Mouse (Mus musculus) adipocyte (in vitro differentiated cells): ENCODE measurements around the gene Ubl3.

ENCODE experiments used
- DNase-seq: peaks from one replicate; pipeline ENCODE4 v3.0.0-alpha.2; 2016; ENCODE audit warnings: low spot score

The Ubl3 gene

DNA sequence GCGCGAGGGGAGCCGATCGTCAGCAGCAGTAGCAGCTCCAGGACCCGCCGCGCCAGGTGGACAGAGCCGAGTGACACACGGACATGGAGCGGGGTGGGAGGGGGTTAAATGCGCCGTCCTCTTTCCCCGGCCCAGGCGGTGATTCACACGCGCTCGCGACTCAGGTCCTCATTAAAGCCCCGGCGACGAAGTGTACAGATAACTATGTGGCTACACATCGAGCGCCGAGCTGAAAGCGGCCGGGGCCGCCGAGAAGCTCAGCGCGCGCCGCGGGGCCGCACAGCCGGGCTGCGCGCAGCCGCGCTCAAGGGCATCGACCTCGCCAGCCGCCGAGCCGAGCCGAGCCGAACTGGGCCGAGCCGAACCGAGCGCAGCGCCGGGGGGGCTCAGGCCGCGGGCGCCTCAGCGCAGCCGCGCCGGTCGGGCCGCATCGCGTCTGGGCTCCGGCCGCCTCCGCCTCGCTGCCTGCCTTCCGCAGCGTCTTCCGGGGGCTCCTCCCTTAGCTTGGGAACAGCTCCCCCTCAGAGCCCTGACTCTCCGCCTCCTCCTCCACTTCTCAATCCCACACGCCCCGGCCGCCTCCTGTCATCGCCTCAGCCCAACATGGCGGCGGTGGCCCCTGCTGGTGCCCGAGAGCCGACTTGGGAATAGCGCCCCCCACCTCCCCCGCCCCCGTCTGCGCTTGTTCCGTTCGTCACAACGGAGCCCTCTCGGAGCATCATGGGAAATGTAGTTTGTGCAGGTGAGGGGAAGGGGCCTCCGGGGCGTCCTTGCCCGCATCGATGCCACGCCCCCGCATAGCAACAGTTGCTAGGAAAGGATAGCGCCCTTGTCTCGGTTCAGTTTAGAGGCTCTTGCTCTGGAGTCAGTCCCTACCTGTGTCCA, at the start of gene Ubl3:
TSS of gene Ubl3 (minus strand) at position 603 of the 885 bp plus-strand sequence.
- peak; percentile 92 for DNase-seq

DNA sequence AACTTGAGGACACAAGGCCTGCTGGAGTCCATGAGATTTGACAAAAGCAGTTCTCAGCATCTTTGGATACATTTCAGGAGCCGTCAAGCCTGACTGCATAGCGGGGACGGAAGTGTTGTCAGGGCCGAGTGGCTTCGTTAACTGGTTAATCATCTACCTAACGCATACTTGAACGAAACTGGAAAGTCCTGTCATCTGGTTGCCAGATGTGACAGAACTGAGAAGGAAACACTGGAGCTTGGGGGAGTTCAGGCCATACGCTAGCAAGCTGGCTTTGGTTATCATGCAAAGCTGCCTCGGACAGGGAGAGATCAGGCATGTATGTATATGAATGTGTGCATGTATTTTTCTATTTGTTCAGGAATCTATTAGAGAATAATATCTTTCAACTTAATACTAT, 45.8 kb upstream of the Ubl3 start:
- no peak for DNase-seq

DNA sequence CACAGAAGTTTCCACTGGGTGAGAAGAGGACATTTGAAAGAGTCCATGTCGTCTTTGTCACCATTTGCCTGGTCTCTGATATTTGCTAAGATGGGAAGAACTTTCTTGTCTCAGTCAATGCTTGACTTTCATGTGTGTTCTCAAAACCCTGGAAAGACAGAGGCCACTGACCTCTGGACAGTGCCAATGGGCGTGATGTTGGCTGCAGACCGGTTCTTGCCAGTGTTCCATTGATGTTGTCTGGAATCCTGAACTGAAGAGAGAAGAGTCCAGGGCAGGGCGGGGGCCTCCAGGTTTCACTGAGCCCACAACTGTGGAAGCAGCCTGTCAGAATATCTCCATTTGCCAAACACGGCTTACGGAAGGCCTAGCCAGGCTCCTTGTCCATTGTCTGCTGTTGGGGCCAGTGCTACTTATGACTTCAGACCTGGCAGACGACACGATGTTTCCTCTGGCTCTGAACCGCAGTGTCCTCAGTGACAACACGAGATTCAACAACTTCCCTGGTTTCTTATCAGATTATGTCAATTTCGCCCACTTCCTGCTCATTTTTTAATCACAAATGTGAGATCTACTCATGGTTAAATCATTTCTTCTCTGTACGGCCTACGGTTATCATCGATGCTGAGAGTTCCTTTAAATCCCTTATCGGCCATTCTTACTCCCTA, 43.6 kb upstream of the Ubl3 start:
- no peak for DNase-seq

DNA sequence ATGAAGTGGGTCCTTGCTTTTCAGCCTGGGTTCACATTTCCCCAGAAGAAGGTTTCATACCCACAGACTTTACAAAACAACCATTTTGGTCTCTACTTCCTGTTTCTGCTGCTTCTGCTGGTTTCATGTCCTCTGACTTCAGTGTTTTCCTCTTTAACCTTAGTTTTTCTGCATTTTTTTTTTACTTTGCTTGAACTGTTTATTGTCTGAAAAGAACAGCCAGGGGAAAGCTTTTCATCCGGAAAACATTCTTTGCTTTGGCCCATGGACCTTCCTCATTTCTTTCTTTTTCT, 42.8 kb upstream of the Ubl3 start:
- DNase-seq = no peak

DNA sequence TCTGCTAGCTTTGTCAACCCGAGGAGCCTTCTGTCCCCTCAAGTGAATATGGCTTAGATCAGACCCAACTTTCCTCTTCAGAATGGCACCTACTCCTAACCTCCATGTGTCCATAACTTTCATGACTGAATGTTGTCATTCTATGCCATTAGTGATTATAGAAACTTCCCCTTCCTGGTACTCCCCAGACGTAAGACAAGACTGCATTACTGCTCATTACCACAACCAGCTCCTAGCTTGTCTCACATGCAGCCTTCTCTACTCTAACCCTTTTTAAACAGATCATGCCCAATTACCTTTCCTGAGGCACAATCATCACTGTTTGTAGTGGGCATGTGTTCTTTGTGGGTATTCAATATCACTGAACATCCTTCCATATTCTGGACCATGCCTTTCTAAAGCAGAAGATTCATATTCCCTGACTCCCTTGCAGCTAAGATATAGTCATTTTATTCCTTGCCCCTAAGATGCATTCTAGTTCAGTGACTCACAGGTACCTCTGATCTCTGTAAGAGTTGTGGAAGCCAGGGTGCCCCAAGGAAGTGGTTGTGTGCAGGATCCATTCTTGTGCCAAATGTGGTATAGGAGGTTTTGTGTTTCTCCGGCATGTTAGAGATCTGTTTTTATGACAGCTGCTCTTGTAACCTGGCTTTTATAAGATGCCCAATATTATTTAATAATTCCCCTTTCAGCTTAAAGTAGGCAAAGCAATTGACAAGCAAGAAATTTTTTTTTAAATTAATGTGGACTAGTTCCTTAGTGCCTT, 42.3 kb upstream of the Ubl3 start:
- no peak for DNase-seq

DNA sequence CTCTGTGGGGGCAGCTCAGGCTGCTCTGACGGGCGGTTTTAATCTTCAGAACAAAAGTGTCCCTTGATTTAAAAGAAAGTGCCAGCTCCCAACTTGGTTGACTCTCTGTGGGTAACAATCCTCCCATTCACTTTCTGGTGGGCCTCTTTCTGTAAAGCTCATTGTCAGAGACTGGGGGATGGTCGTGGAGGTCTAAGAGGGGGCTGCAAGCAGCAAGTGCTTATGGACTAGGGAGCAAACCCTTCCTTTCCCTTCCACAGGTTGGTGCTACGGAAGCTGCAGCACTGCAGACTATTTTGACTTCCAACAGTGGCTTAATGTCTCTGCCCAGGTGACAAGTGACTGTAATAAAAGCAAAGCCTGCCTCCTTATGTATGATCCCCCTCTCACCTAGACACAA, 41.0 kb upstream of the Ubl3 start:
- DNase-seq = no peak

DNA sequence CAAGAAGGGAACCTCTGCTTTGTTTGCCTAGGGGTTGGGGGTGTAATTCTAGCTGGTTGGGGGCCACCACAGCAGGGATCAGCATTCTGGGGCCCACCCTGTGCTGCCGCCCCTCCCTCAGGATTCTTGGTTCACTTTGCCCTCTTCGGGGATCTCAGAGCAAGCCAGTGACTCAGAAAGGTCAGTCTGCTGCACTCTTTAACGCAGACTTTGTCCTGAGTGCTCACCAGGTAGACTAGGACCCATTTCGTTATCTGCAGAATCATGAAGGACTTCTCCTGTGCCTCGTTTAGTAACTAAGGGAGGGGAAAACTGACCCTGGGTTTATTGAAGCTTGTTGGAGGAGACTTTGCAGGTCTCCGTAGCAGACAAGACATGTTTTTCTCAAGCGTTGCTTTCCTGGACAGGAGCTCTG, 38.9 kb upstream of the Ubl3 start:
- no peak for DNase-seq

DNA sequence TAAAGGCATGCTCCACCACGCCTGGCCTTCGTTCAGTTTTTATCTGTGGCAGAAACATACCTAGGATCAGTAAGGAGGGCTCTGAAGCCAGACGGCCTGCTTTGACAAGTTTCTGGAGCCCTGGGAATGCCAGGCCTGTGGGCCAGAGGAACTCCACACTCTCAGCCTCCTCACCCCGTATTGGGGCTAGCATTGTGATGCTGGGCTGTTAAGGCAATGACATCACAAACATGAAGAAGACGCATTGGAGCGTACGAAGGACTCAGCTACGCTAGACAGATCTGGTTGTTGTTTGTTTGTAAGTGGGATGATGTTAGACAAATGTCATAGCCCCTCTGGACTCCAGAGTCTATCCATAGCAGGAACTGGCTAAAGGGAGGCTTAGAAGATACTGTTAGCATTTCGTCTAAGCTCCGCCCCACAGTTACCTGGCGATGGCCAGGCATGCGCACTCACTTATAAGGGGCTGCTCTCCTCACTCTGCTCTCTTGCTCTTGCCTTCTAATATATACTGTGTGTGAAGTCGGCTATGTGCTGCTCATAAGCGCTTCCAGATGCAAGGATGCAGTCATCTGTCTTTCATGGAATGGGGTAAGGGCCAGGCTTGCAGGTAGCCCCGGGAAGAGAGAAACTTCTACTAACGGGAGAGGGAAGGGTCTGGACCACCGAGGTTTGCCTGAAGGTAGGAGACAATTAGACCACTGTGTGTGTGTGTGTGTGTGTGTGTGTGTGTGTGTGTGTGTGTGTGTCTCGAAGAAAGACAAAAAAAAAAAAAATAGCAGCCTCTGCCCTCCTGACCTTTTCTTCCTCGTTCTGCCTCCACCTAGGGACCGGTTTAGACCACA, 38.2 kb upstream of the Ubl3 start:
- no peak for DNase-seq

DNA sequence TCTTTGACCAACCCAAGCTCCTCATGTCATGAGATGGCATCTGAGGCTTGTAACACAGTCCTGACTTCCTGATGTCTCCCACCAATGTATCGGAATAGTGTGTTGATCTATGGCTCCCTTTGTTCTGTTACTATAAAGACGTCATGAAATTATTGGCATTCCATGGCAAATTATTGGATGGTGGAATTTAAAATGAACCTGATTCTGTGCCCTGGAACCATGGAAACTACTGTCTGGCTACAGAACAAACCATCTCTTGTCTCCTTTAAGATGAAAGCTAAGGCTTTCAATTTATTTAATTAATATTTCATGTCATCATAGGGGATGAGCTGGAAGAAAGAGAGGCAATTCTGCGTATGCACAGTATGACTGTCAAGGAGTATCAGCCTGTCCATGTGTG, 36.4 kb upstream of the Ubl3 start:
- no peak for DNase-seq

DNA sequence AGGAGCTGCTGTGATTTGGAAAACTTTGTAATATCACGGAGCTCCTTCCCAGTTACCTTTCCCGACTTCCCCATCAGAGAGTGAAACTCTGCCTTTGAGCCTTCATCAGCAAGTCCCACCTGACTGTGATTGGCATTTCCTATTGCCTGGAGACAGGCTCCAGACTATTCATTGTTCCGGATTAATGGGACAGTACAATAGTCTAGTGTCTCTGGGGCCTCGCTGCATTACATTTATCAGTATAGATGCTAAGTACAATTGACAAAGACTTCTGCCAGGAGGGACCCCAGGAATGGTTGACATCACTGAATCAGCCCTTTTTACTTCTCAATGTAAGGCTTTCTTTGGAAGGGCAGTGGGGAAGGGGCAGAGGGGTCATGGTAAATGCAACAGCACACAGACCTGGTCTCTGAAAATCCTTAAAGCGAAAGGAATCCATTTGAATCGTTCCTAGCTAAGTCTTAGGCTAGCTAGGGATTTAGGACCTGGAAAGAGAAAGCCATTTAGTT, 35.6 kb upstream of the Ubl3 start:
- no peak for DNase-seq

DNA sequence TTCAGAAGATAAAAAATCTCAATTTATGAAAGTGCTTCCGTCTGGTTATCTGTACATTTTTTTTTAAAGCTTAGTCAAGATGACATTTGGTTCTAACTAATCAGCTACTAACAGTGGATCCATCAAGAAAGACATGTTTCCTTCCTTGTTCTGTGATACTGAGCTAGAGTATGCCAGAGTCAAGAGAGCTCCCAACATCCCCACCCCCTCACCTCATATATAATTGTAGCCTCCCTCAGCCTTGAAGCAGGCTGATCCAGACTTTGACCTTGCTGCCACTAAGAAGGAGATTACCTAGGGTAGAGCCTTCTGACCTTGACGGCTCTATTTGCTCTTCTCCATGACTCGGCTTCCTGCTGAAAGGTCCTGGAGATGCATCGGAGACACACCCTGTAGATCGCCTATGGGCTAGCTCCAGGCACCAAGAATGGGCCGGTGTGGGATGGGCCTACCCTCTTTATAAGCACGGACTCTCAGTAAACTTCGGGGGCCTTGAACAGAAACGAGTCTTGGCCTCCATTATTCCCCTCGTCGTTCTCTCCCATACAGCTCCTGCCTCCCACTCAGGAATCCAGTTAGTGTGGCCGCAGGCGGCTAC, 27.9 kb upstream of the Ubl3 start:
- DNase-seq = no peak

DNA sequence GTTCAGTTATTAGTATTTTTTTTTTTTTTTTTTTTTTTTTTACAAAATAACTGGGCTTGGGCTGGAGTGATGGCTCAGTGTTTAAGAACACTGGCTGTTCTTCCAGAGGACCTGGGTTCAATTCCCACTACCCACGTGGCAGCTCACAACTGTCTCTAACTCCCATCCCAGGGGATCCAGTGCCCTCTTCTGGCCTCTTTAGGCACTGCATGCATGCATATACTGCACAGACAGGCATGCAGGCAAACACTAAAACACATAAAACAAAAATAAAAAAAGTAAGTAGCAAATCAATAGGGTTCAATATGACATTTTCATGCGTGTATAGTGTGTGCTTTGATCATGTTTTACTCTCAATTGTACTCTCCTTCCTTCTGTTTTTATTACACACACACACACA, 26.6 kb upstream of the Ubl3 start:
- DNase-seq = no peak

DNA sequence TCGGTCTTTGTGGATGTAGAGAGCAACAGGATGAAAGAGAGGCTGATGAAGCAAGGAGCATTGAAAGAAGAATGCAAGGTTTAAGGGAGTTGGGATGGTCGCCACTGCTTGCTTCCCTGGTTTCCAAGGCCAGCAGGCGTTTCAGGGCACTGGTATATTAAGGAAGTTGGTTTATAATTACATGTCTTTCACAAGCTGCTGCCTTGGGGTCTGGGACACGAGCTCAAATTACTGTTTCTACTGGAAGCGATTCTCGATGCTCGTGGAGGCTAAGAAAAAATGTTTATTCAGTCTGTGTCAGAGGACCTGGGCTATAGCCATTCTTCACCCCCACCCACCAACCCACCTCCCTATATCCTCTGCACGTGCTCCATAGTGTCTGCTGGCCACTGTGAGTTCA, 25.8 kb upstream of the Ubl3 start:
- no peak for DNase-seq

DNA sequence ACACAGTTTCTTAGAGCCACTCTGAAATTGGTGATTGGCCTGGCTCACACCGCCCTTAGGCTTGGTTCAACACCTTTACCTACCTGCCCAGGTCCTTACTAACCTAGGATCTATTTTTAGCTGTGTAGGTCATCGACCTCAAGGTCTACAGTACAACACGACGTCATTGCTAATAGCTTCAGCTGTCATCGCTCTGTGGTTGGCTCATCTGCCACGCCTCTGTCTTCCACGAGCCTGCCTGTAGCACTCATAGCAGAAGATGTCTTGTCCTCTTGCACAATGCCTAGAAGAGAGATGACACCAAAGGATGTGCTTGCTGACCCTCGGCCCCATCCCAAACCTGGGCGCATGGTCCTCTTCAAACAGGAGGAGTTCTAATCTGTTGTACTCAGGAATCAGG, 24.7 kb upstream of the Ubl3 start:
- DNase-seq = no peak

DNA sequence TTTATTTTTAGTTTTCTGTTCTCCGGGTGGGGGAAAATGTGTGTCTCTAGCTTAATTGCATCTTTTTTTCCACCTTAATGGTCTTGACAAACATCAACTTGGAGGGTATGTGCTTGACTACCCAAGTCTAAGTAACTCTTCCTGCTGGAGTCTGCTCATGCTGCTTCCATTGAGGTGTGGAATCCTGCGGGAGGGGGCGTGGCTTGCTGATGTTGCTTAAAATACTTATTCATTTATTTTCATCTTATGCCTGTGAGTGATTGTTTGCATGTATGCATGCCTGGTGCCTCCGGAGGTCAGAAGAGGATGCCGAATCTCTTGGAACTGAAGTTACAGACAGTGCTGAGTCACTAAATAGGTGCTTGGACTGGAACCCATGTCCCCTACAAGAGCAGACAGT, 22.6 kb upstream of the Ubl3 start:
- DNase-seq = no peak

DNA sequence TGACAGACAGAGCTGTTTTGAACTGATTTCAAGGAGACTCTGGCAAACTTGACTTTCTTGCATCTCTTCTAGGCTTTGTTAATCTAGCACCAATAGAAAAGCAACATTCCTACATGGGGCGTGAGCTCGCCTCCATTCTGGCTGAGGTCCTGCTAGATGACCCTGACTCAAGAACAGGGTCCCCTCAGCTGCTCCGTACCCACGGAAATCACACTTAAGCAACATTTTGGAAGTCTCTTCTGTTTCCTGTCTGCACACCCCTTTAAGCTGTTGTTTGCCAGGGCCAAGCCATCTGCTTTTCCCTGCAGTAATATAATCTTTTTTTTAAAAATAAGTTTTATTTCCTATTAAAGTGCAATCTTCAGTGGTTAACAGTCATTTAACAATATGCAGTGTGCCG, 20.1 kb upstream of the Ubl3 start:
- no peak for DNase-seq

DNA sequence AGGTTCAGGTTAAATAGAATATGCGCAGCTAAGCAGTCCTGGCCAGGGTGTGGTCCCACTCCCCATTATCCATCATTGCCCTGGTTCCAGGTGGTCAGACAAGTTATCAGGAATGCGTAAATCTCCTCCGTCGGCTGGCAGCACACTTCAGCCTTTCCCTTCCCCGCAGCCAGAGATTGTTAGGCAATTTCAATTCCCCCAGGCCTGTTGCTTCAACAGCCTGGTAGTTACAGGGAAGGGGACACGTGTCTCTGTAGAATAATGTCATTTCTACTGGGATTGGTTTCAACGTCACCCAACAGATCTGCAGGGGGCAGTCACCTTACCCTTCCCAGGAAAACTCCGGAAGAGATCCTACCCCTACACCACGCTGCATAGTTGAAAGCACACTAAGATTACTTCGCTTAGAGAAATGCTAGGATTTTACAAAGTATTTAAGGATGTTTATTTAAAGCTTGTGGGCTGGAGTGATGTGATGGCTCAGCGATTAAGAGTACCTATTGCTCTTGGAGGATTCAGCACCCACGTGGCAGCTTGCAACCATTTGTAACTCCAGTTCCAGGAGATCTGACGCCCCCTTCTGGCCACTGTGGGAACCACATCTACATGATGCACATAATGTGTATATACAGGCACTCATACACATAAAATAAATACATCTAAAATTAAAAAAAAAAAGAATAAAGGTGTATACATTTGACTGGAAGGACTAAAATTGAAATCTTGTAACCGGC, 18.1 kb upstream of the Ubl3 start:
- DNase-seq = no peak

DNA sequence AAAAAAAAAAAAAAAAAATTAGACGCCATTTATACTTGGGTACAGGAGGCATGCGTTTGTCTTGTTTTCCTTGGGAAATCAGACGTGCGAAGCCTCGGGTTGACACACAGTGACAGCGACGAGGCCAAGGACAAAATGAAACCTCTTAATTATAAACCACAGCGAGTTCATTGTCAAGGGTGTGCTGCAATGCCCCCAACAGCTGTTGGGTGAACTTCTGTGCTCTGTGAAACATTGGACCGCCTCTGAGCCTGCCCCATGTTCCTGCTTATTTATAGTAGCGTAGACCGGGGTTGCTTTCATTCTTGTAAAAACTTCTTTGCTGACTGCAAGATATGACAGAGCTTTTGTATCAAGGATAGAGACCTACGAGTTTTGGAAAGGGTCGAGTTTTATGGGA, 16.9 kb upstream of the Ubl3 start:
- DNase-seq = no peak

DNA sequence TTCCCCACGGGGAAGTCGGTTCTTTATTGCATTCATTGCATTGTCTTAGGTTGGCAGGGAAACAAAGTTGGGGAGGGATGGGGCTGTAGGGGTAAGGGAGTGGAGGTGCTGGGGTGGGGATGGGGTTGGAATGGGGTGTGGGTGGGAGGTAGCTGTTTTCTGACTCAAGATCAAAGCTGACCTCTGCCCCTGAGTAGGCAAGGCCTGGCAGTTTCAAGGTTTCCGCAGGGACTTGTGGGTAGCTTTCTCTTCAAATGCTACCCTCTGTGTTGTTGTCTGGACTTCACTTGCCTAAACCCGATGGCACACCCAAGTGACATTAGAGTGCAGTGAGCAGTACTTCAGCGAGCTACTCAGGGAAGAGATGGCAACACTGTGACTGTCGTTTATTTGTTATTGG, 13.0 kb upstream of the Ubl3 start:
- DNase-seq = no peak

DNA sequence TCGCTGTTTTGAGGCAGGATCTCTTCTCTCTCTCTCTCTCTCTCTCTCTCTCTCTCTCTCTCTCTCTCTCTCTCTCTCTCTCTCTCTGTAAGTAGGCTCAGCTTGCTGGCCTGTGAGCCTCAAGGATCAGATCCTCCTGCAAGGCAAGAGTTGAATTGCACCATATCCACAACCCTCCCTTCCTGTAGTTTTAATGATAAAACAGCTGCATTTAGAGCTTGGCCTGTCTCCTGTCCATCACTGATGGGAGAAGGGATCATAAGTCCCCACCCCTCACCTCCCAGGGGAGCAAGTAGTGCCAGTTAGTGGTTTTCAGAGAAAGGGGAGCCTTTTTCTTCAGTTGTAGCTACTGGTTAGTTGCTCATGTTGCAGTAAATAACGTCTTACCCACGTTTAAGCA, 11.5 kb upstream of the Ubl3 start:
- DNase-seq = no peak

DNA sequence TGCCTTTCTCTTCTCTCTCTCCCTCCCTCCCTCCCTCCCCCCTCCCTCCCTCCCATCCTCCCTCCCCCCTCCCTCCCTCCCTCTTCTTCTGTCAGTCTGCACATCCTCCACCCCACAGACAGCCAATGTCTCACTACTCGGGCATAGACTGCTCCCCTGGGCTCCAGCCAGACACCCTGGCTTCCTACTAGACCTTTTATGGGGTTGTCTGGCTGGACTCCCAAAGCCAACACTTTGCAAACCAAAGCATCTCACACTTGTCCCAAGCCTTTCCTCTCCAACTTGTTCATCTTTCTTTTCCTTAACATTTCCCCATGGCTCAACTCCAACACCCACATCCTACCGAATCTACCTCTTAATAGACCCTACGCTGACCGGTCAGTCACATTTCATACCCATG, 10.7 kb upstream of the Ubl3 start:
- no peak for DNase-seq
